Comparison of ENCODE assay signal across 17 mouse cellular contexts in the genomic region with DNA sequence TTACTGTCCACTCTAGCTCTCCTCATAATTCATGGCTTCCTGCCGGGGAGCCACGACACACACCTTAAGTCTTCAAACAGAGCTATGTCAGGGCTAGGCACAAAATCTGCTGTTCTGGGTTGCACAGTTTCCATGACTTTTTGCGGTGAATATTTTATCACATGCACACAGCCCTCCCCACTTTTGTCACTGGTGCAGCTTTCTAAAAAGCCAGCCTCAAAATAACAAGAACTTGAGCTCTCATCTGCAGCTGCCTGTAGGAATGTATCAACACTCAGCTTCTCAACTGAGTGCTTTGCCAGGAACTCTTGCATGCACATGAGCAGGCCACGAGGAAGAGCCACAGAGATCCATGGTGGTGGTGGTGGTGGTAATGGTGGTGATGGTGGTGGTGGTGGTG.
"Had no signal": no experiment of that assay in that cellular context is flagged by ENCODE, and none has a peak within 500 bp of the region (broad histone marks: within the 10 kb centered on the region; RNA-seq: fewer than 3 reads in every experiment).

No protein-coding gene starts in this region.

- H3K4me1 ChIP-seq: limb, embryonic 10.5 days; limb, embryonic 13.5 days; liver, embryonic 15.5 days; stomach, embryonic 15.5 days had no signal

- DNase-seq: layer of hippocampus, adult 9-11 months; liver; lung, adult 2 months; lung, postnatal 14 days; lung, postnatal 4 days; midbrain, embryonic 14.5 days; right cerebral cortex, postnatal 14 days; spleen, adult 18-20 months; thymus, postnatal 25 days had no signal

- H3K27ac ChIP-seq: kidney, postnatal 0 days; layer of hippocampus, adult 2 months; limb, embryonic 10.5 days; limb, embryonic 13.5 days; liver, embryonic 12.5 days; liver, embryonic 15.5 days; stomach, embryonic 15.5 days had no signal

- H3K4me2 ChIP-seq: limb, embryonic 13.5 days; liver, embryonic 12.5 days; liver, embryonic 15.5 days; midbrain, embryonic 11.5 days; stomach, embryonic 15.5 days had no signal

- H3K9me3 ChIP-seq: limb, embryonic 10.5 days; limb, embryonic 13.5 days; liver, embryonic 12.5 days; liver, embryonic 15.5 days; stomach, embryonic 15.5 days had no signal

- H3K36me3 ChIP-seq: limb, embryonic 10.5 days; limb, embryonic 13.5 days; liver, embryonic 12.5 days; liver, embryonic 15.5 days; stomach, embryonic 15.5 days had no signal

- H3K9ac ChIP-seq: limb, embryonic 13.5 days; liver, embryonic 12.5 days; liver, embryonic 15.5 days; stomach, embryonic 15.5 days had no signal

- H3K27me3 ChIP-seq: limb, embryonic 13.5 days; liver, embryonic 12.5 days; liver, embryonic 15.5 days; stomach, embryonic 15.5 days had no signal

- H3K4me3 ChIP-seq: layer of hippocampus, adult 2 months; limb, embryonic 10.5 days; limb, embryonic 13.5 days; liver, embryonic 12.5 days; liver, embryonic 15.5 days; stomach, embryonic 15.5 days had no signal

- ATAC-seq: liver, embryonic 12.5 days had no signal
